Mouse (Mus musculus) heart, adult 8-10 months (tissue): ENCODE results near the gene Slc8a3. TPM values are rescaled to one million over a fixed set of nuclear protein-coding genes. Genes with fewer than 3 reads are reported as not detected.

Experiments used
- microRNA-seq: library from miRNA; unstranded; fragments of <30 nt; microRNA quantifications from one replicate; pipeline ENCODE4 v1.2.0, GENCODE M21; 2022
- total RNA-seq, 4 experiments: library from RNA; stranded (reverse); gene quantifications; 2 replicates each; pipeline ENCODE4 v1.2.4; 2022

Slc8a3 gene
- total RNA-seq, 4 experiments from 2014 or later, result 0.16 to 0.20 (median 0.16) TPM

Small RNA genes lying within 50 kb of the gene (microRNA-seq; reads per million reads assigned to microRNA genes)
- not detected for gene Mir3067

Other genes with a start within 250 kb of the Slc8a3 start
- gene Gm4787, start 46.3 kb upstream of the Slc8a3 start, total RNA-seq, result under 1 TPM; 0.50 to 0.89 (median 0.61) TPM
- 1 to 10 TPM in 1 of 4 experiments, under 1 TPM in 3; 0.60 to 1.1 (median 0.68) TPM for gene Adam4, start 88.8 kb upstream of the Slc8a3 start, total RNA-seq
- 10 to 100 TPM; 59.2 to 68.2 (median 63.6) TPM for gene Cox16, start 151.9 kb upstream of the Slc8a3 start, total RNA-seq
- 10 to 100 TPM; 40.0 to 48.0 (median 46.3) TPM for gene Gm20498, start 199.7 kb upstream of the Slc8a3 start, total RNA-seq
- gene Synj2bp, start 199.7 kb upstream of the Slc8a3 start, total RNA-seq, result 10 to 100 TPM; 36.2 to 45.1 (median 40.3) TPM
- gene Adam21, start 235.3 kb upstream of the Slc8a3 start, total RNA-seq, result under 1 TPM in 1 of 4 experiments, not detected in 3; 0.11 TPM